In genomic region chr4:139005214-139005613, GRCm38 (mm10) we compare ENCODE assay signal across 14 mouse cellular contexts. TPM values are rescaled to one million over a fixed set of nuclear protein-coding genes. Genes with fewer than 3 reads are reported as not detected.
"Had no signal": no experiment of that assay in that cellular context is flagged by ENCODE, and none has a peak within 500 bp of the region (broad histone marks: within the 10 kb centered on the region; RNA-seq: fewer than 3 reads in every experiment).

No protein-coding gene starts in this region.

- H3K4me1 ChIP-seq: limb, embryonic 13.5 days had no signal

- H3K9me3 ChIP-seq: limb, embryonic 13.5 days; midbrain, embryonic 12.5 days; neural tube, embryonic 12.5 days had no signal

- H3K36me3 ChIP-seq: limb, embryonic 13.5 days; midbrain, embryonic 12.5 days; neural tube, embryonic 12.5 days had no signal

- DNase-seq: kidney, adult 9 months; kidney, postnatal 10 days; kidney, postnatal 4 days; left cerebral cortex, postnatal 4 days; lung, adult 18-20 months; right cerebral cortex, adult 18-20 months; right cerebral cortex, postnatal 25 days; thymus, adult 18-20 months; thymus, postnatal 14 days had no signal

- H3K4me2 ChIP-seq: limb, embryonic 13.5 days; midbrain, embryonic 12.5 days; neural tube, embryonic 12.5 days had no signal

- H3K27ac ChIP-seq: limb, embryonic 13.5 days; liver, embryonic 14.5 days; midbrain, embryonic 12.5 days; neural tube, embryonic 12.5 days had no signal

- H3K27me3 ChIP-seq: limb, embryonic 13.5 days; midbrain, embryonic 12.5 days; neural tube, embryonic 12.5 days had no signal

- H3K4me3 ChIP-seq: limb, embryonic 13.5 days; midbrain, embryonic 12.5 days; myocyte; neural tube, embryonic 12.5 days had no signal

- H3K9ac ChIP-seq: limb, embryonic 13.5 days; liver, embryonic 14.5 days; midbrain, embryonic 12.5 days; neural tube, embryonic 12.5 days had no signal

RNA-seq across cellular contexts. Expression of gene Rnf186, which starts 38.3 kb away (rescaled TPM):
- polyA plus RNA-seq: midbrain, embryonic 12.5 days; myocyte; neural tube, embryonic 12.5 days had no signal
